Comparison of ENCODE assay signal across 8 mouse cellular contexts in genomic region chr3:63900021-63900571, GRCm38 (mm10). TPM values are rescaled to one million over a fixed set of nuclear protein-coding genes. Genes with fewer than 3 reads are reported as not detected.
A peak's percentile ranks its signal among the peaks of the same experiment; 100 is the strongest.
DNase-seq lines count a peak whose midpoint lies in the region; ATAC-seq lines count a peak whose summit lies in the region.

No protein-coding gene starts in this region.

- no peak for DNase-seq in heart, adult 9 months (ENCODE audit: low spot score in 2 of 2)
- peak; percentile 63 for DNase-seq in embryo, embryonic 11 days
- no peak for DNase-seq in cerebellum, adult 11 months
- DNase-seq in lung, postnatal 10 days: no peak

- no peaks in the 10 kb centered on the region for H3K9me3 ChIP-seq in heart, embryonic 16.5 days (replicated peaks; ENCODE audit: control insufficient read depth, low read length)
- H3K9me3 ChIP-seq in intestine, embryonic 16.5 days (ENCODE audit: control insufficient read depth, low read length): no peaks in the 10 kb centered on the region
- H3K9me3 ChIP-seq in midbrain, embryonic 12.5 days: no peaks in the 10 kb centered on the region

- 7% methylated on average over 12 of the region's 12 CpGs for WGBS in heart, embryonic 16.5 days
- 8% methylated on average over 12 of the region's 12 CpGs for WGBS in intestine, embryonic 16.5 days
- WGBS in midbrain, embryonic 12.5 days: under 1% methylated on average over 12 of the region's 12 CpGs

- H3K4me1 ChIP-seq in heart, embryonic 16.5 days (ENCODE audit: control insufficient read depth, insufficient read depth, low read length): peaks cover 6% of the 10 kb centered on the region; the same call in 1 of the 2 replicates
- peaks cover 8% of the 10 kb centered on the region for H3K4me1 ChIP-seq in intestine, embryonic 16.5 days (ENCODE audit: control insufficient read depth, insufficient read depth, low read length)
- peaks cover 33% of the 10 kb centered on the region for H3K4me1 ChIP-seq in midbrain, embryonic 12.5 days

- H3K4me3 ChIP-seq in heart, embryonic 16.5 days (ENCODE audit: low read length): peak overlapping the region; percentile 74
- peak overlapping the region; percentile 71 for H3K4me3 ChIP-seq in intestine, embryonic 16.5 days (ENCODE audit: low read length)
- peak overlapping the region; percentile 84 for H3K4me3 ChIP-seq in midbrain, embryonic 12.5 days

- peaks cover 5% of the 10 kb centered on the region; the same call in 1 of the 2 replicates for H3K27me3 ChIP-seq in heart, embryonic 16.5 days (ENCODE audit: control insufficient read depth, insufficient read depth, low read length)
- no peaks in the 10 kb centered on the region for H3K27me3 ChIP-seq in intestine, embryonic 16.5 days (replicated peaks; ENCODE audit: control insufficient read depth, insufficient read depth, low read length)
- H3K27me3 ChIP-seq in midbrain, embryonic 12.5 days: no peaks in the 10 kb centered on the region

- H3K9ac ChIP-seq in heart, embryonic 16.5 days (ENCODE audit: low read length): no peak overlapping the region
- no peak overlapping the region for H3K9ac ChIP-seq in intestine, embryonic 16.5 days (ENCODE audit: low read depth, low read length)
- H3K9ac ChIP-seq in midbrain, embryonic 12.5 days (replicated peaks): no peak overlapping the region

- ATAC-seq in heart, embryonic 16.5 days (replicated peaks; ENCODE audit: extremely low read depth, insufficient read depth, low FRiP score): no peak
- no peak for ATAC-seq in intestine, embryonic 16.5 days
- peak; percentile 12 for ATAC-seq in midbrain, embryonic 12.5 days (ENCODE audit: low FRiP score, low read depth)
- no peak for ATAC-seq in CD4-positive, CD25-positive, alpha-beta regulatory T cell, adult 4 months

- peak overlapping the region; percentile 100 for H3K4me2 ChIP-seq in heart, embryonic 16.5 days (ENCODE audit: low read depth, low read length)
- H3K4me2 ChIP-seq in intestine, embryonic 16.5 days (ENCODE audit: low read depth, low read length): peak overlapping the region; percentile 95
- H3K4me2 ChIP-seq in midbrain, embryonic 12.5 days (replicated peaks): peak overlapping the region; percentile 76

- no peaks in the 10 kb centered on the region for H3K36me3 ChIP-seq in heart, embryonic 16.5 days (ENCODE audit: control insufficient read depth, insufficient read depth)
- H3K36me3 ChIP-seq in intestine, embryonic 16.5 days (ENCODE audit: control insufficient read depth, insufficient read depth, low read length): no peaks in the 10 kb centered on the region
- H3K36me3 ChIP-seq in midbrain, embryonic 12.5 days: no peaks in the 10 kb centered on the region

- H3K27ac ChIP-seq in heart, embryonic 16.5 days (ENCODE audit: low read length): no peak overlapping the region
- H3K27ac ChIP-seq in intestine, embryonic 16.5 days (ENCODE audit: low read length): no peak overlapping the region
- H3K27ac ChIP-seq in midbrain, embryonic 12.5 days (replicated peaks): peak overlapping the region; percentile 95

RNA-seq across cellular contexts. Expression of gene Plch1, which starts 0.8 kb away (rescaled TPM):
- 0.33 and 1.1 TPM in 2 replicates for polyA plus RNA-seq in heart, embryonic 16.5 days (2015; fragmentation: Nextera tagmentation; extraction: Ambion mirVana)
- 4.8 and 5.4 TPM in 2 replicates for polyA plus RNA-seq in intestine, embryonic 16.5 days (2015; fragmentation: Nextera tagmentation; extraction: Ambion mirVana)
- 34.0 and 34.4 TPM in 2 replicates for polyA plus RNA-seq in midbrain, embryonic 12.5 days (2016; fragmentation: Nextera tagmentation; extraction: Ambion mirVana)
- polyA plus RNA-seq in CD4-positive, CD25-positive, alpha-beta regulatory T cell, adult 4 months (2017; shearing (Covaris generic)): not detected

RNA-seq across cellular contexts. Expression of gene E130311K13Rik, which starts 29.2 kb away (rescaled TPM):
- polyA plus RNA-seq in heart, embryonic 16.5 days (2015; fragmentation: Nextera tagmentation; extraction: Ambion mirVana): 3.7 and 4.0 TPM in 2 replicates
- 4.6 and 4.7 TPM in 2 replicates for polyA plus RNA-seq in intestine, embryonic 16.5 days (2015; fragmentation: Nextera tagmentation; extraction: Ambion mirVana)
- polyA plus RNA-seq in midbrain, embryonic 12.5 days (2016; fragmentation: Nextera tagmentation; extraction: Ambion mirVana): 3.6 and 3.8 TPM in 2 replicates
- polyA plus RNA-seq in CD4-positive, CD25-positive, alpha-beta regulatory T cell, adult 4 months (2017; shearing (Covaris generic)): 10 to 100 TPM in 1 of 2 experiments, 1 to 10 TPM in 1; 9.3 to 13.4 TPM
